Mouse (Mus musculus): ENCODE data around the gene Maz.

Maz gene

GRCm38 (mm10) chr7:127016486-127016938 is 10.3 kb downstream of the Maz start:
- CTCF ChIA-PET, result interaction anchor here (0.6 to 3.0 kb wide), 34 partner anchors 8 to 542 kb away, joined by 3 to 44 read pairs (median 4); partner anchors contain the start of genes Maz (in 3 of the 4), Kif22 (in 2 of the 4), AI467606 (in 1 of the 4) and Sh2b1 (in 1 of the 4)
- POLR2A ChIA-PET, result interaction anchor here (0.6 to 13.6 kb wide), 62 partner anchors 8 to 721 kb away, joined by 3 to 280 read pairs (median 5); partner anchors contain the start of genes Maz (in 4 of the 4), Kif22 (in 3 of the 4), Asphd1 (in 2 of the 4) and Hirip3 (in 2 of the 4)

- ChIA-PET CTCF (interaction anchor here (0.6 to 3.0 kb wide), 17 partner anchors 8 to 131 kb away, joined by 3 to 44 read pairs (median 6); partner anchors contain the start of genes Maz (in 2 of the 4), AI467606 (in 1 of the 4) and Kif22 (in 1 of the 4)), POLR2A (interaction anchor here (1.0 to 13.6 kb wide), 29 partner anchors 8 to 514 kb away, joined by 3 to 280 read pairs (median 7); partner anchors contain the start of genes Maz (in 4 of the 4), 4930451I11Rik (in 1 of the 4), Asphd1 (in 1 of the 4) and Fam57b (in 1 of the 4))
Measured at GRCm38 (mm10) chr7:127016481-127016485, 10.6 kb downstream of the Maz start, which contains the start of gene Pagr1b. Gene Pagr1b, minus strand, starts transcription at chr7:127016484.

- ChIA-PET CTCF (interaction anchor here (0.6 to 3.0 kb wide), 17 partner anchors 7 to 131 kb away, joined by 3 to 44 read pairs (median 6); partner anchors contain the start of genes Maz (in 2 of the 4), AI467606 (in 1 of the 4) and Kif22 (in 1 of the 4)), POLR2A (interaction anchor here (0.5 to 13.6 kb wide), 33 partner anchors 8 to 514 kb away, joined by 3 to 280 read pairs (median 6); partner anchors contain the start of genes Maz (in 4 of the 4), 4930451I11Rik (in 1 of the 4), Asphd1 (in 1 of the 4) and Fam57b (in 1 of the 4))
Measured at GRCm38 (mm10) chr7:127016081-127016480, 10.8 kb downstream of the Maz start.

GRCm38 (mm10) chr7:127014993-127015392 is 11.8 kb downstream of the Maz start:
- ChIA-PET POLR2A (interaction anchor here (0.6 to 13.6 kb wide), 33 partner anchors 7 to 450 kb away, joined by 3 to 280 read pairs (median 5); partner anchors contain the start of genes Maz (in 3 of the 4), Taok2 (in 2 of the 4), AI467606 (in 1 of the 4) and Cdiptos (in 1 of the 4)), CTCF (interaction anchor here in 2 of 4 experiments (1.1 to 3.0 kb wide), 2 partner anchors 11 to 215 kb away, joined by 3 to 44 read pairs; partner anchors contain the start of gene Maz (in 1 of the 2))

GRCm38 (mm10) chr7:127014320-127014719 is 12.5 kb downstream of the Maz start, which contains the start of gene Mvp:
Gene Mvp, minus strand, starts transcription at chr7:127014621.
- POLR2A ChIA-PET, result interaction anchor here (0.7 to 13.6 kb wide), 33 partner anchors 8 to 449 kb away, joined by 3 to 280 read pairs (median 5); partner anchors contain the start of genes Maz (in 3 of the 4), Taok2 (in 2 of the 4), AI467606 (in 1 of the 4) and Cdiptos (in 1 of the 4)
- CTCF ChIA-PET, result interaction anchor here in 2 of 4 experiments (0.7 to 1.1 kb wide), 4 partner anchors 25 to 215 kb away, joined by 3 to 7 read pairs (median 4); no protein-coding TSS in a partner anchor

GRCm38 (mm10) chr7:127013385-127013784 is 13.5 kb downstream of the Maz start:
- POLR2A ChIA-PET, result interaction anchor here (0.7 to 13.6 kb wide), 17 partner anchors 7 to 214 kb away, joined by 3 to 280 read pairs (median 6); partner anchors contain the start of genes Maz (in 4 of the 4), Cdiptos (in 1 of the 4), Kif22 (in 1 of the 4) and Prrt2 (in 1 of the 4)
- CTCF ChIA-PET, result interaction anchor here in 2 of 4 experiments (0.6 to 1.1 kb wide), 2 partner anchors 168 to 615 kb away, joined by 4 to 18 read pairs; no protein-coding TSS in a partner anchor

GRCm38 (mm10) chr7:127012845-127013244 is 14.0 kb downstream of the Maz start:
- ChIA-PET POLR2A (interaction anchor here (0.8 to 13.6 kb wide), 16 partner anchors 7 to 213 kb away, joined by 3 to 280 read pairs (median 6); partner anchors contain the start of genes Maz (in 3 of the 4), Cdiptos (in 1 of the 4), Kif22 (in 1 of the 4) and Prrt2 (in 1 of the 4)), CTCF (interaction anchor here in 3 of 4 experiments (0.5 to 1.1 kb wide), 3 partner anchors 159 to 615 kb away, joined by 3 to 18 read pairs (median 4); no protein-coding TSS in a partner anchor)

- ChIA-PET POLR2A (interaction anchor here (0.6 to 13.6 kb wide), 14 partner anchors 9 to 1541 kb away, joined by 3 to 280 read pairs (median 6); partner anchors contain the start of genes Maz (in 3 of the 4), Kif22 (in 2 of the 4), Prrt2 (in 2 of the 4) and Cdiptos (in 1 of the 4)), CTCF (interaction anchor here in 2 of 4 experiments (0.5 to 1.3 kb wide), 3 partner anchors 106 to 169 kb away, joined by 3 to 4 read pairs (median 3); no protein-coding TSS in a partner anchor)
Measured at GRCm38 (mm10) chr7:127012374-127012773, 14.5 kb downstream of the Maz start.

- ChIA-PET CTCF (interaction anchor here in 1 of 4 experiments (1.3 kb wide), 1 partner anchor 106 kb away, joined by 3 read pairs; no protein-coding TSS in a partner anchor), POLR2A (interaction anchor here in 3 of 4 experiments (0.6 to 13.6 kb wide), 13 partner anchors 10 to 1542 kb away, joined by 3 to 280 read pairs (median 4); partner anchors contain the start of genes Kif22 (in 2 of the 3), Maz (in 2 of the 3), Prrt2 (in 2 of the 3) and Gm42742 (in 1 of the 3))
Measured at GRCm38 (mm10) chr7:127011717-127012116, 15.1 kb downstream of the Maz start.

GRCm38 (mm10) chr7:127011051-127011450 is 15.8 kb downstream of the Maz start:
- POLR2A ChIA-PET, result interaction anchor here in 3 of 4 experiments (0.6 to 13.6 kb wide), 11 partner anchors 10 to 218 kb away, joined by 3 to 280 read pairs (median 4); partner anchors contain the start of genes Maz (in 2 of the 3), Prrt2 (in 2 of the 3), Gm42742 (in 1 of the 3) and Taok2 (in 1 of the 3)
- CTCF ChIA-PET, result interaction anchor here in 1 of 4 experiments (1.3 kb wide), 1 partner anchor 107 kb away, joined by 3 read pairs; no protein-coding TSS in a partner anchor

GRCm38 (mm10) chr7:127009307-127010085 is 17.3 kb downstream of the Maz start:
- ChIA-PET CTCF (interaction anchor here in 2 of 4 experiments (0.7 to 1.3 kb wide), 4 partner anchors 7 to 95 kb away, joined by 3 to 6 read pairs (median 3); partner anchors contain the start of genes Gm42742 (in 1 of the 2), Pagr1b (in 1 of the 2) and Prrt2 (in 1 of the 2)), POLR2A (interaction anchor here in 3 of 4 experiments (0.5 to 13.6 kb wide), 13 partner anchors 8 to 232 kb away, joined by 3 to 280 read pairs (median 4); partner anchors contain the start of genes Maz (in 2 of the 3), Pagr1a (in 2 of the 3), Prrt2 (in 2 of the 3) and Gm42742 (in 1 of the 3))

- ChIA-PET CTCF (interaction anchor here in 2 of 4 experiments (0.7 to 1.9 kb wide), 6 partner anchors 8 to 96 kb away, joined by 3 to 7 read pairs (median 4); partner anchors contain the start of genes Pagr1a (in 2 of the 2), Gm42742 (in 1 of the 2), Pagr1b (in 1 of the 2) and Prrt2 (in 1 of the 2)), POLR2A (interaction anchor here in 3 of 4 experiments (0.7 to 13.6 kb wide), 16 partner anchors 8 to 209 kb away, joined by 3 to 280 read pairs (median 4); partner anchors contain the start of genes Pagr1a (in 3 of the 3), Maz (in 2 of the 3), Pagr1b (in 2 of the 3) and Hirip3 (in 1 of the 3))
Measured at GRCm38 (mm10) chr7:127008239-127009019, 18.4 kb downstream of the Maz start.

- CTCF ChIA-PET, result interaction anchor here in 2 of 4 experiments (0.6 to 1.9 kb wide), 3 partner anchors 9 to 83 kb away, joined by 3 to 7 read pairs (median 4); partner anchors contain the start of genes Pagr1a (in 2 of the 2) and Pagr1b (in 1 of the 2)
- POLR2A ChIA-PET, result interaction anchor here in 3 of 4 experiments (0.7 to 13.6 kb wide), 12 partner anchors 9 to 175 kb away, joined by 3 to 280 read pairs (median 4); partner anchors contain the start of genes Maz (in 3 of the 3), Pagr1a (in 2 of the 3), Pagr1b (in 2 of the 3) and Prrt2 (in 1 of the 3)
Measured at GRCm38 (mm10) chr7:127007313-127008024, 19.4 kb downstream of the Maz start.

- ChIA-PET POLR2A (interaction anchor here in 3 of 4 experiments (0.6 to 1.7 kb wide), 7 partner anchors 11 to 27 kb away, joined by 3 to 7 read pairs (median 3); partner anchors contain the start of genes Maz (in 3 of the 3) and Pagr1a (in 1 of the 3)), CTCF (interaction anchor here in 2 of 4 experiments (0.9 to 1.9 kb wide), 2 partner anchors 13 to 176 kb away, joined by 4 to 7 read pairs; partner anchors contain the start of genes Pagr1a (in 1 of the 2) and Pagr1b (in 1 of the 2))
Measured at GRCm38 (mm10) chr7:127004122-127004875, 22.5 kb downstream of the Maz start.
